Mouse (Mus musculus): Measurements from ENCODE around the gene Crb2. TPM values are rescaled to one million over a fixed set of nuclear protein-coding genes. Genes with fewer than 3 reads are reported as not detected.

Crb2 gene
- total RNA-seq, 2 experiments from 2014 or later, result not detected

GRCm38 (mm10) chr2:37766027-37766761 lies 9.9 kb upstream of the Crb2 start:
- ATAC-seq (ENCODE audit: poor library complexity, severe bottlenecking), result peak; percentile 31

- no peak for ATAC-seq (ENCODE audit: poor library complexity, severe bottlenecking)
Measured at GRCm38 (mm10) chr2:37767080-37767547, 8.9 kb upstream of the Crb2 start.

DNA sequence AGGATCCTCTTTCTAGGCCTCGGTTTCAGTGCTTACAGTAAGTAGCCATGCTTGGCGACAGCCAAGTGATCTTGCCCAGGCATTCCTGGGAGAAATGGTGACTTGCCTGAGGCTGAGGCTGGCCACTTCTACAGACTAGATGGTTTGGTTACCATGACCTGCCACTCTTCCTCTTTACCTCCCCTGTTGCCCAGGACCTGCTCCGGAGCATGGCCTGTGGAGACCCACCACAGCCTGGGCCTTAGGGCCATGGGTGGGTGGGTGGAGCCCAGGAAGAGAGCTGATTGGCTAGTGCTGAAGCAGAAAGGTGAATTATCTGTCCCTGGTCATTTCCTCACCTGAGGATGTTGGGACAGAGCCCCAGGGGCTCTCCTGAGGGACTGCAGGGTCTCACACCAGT lies 8.3 kb upstream of the Crb2 start:
- no peak for ATAC-seq (ENCODE audit: poor library complexity, severe bottlenecking)

DNA sequence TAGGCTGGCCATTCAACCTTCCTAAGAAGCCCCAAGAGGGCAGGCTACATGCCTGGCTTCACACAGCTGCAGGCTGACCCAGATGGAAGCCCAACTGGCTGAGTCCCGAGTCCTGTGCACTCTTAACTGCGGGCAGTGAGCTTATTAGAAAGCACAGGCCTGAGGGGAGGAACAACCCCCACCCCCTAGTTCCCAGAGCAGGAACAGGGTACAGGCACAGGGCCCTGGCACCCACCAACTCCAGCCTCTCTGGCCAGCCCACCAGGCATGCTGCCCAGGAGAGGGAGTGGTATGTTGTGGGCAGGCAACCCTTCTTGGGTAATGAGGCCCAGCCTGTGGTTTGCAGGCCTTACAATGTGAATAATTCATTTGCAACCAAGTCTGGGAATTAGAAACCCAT lies 7.1 kb upstream of the Crb2 start:
- ATAC-seq (ENCODE audit: poor library complexity, severe bottlenecking), result no peak

DNA sequence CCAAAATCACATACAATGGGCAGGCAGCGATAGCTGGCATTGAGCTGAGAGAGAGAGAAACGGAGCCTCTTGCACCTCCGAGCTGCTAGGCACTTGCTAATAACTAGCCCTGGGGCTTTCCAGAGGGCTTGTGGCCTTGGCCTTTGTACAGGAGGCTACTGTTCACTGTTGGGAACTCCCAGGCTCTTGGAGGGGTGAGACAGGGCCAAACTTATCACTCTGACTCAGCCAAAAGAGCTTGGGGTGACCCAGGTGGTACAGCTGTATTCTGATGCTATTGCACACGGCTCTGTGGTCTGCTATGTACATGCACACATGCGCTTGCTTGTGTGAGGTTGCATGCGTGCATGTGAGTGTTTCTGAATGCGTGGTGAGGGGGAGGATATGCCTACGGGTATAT lies 6.3 kb upstream of the Crb2 start:
- ATAC-seq (ENCODE audit: poor library complexity, severe bottlenecking), result no peak

DNA sequence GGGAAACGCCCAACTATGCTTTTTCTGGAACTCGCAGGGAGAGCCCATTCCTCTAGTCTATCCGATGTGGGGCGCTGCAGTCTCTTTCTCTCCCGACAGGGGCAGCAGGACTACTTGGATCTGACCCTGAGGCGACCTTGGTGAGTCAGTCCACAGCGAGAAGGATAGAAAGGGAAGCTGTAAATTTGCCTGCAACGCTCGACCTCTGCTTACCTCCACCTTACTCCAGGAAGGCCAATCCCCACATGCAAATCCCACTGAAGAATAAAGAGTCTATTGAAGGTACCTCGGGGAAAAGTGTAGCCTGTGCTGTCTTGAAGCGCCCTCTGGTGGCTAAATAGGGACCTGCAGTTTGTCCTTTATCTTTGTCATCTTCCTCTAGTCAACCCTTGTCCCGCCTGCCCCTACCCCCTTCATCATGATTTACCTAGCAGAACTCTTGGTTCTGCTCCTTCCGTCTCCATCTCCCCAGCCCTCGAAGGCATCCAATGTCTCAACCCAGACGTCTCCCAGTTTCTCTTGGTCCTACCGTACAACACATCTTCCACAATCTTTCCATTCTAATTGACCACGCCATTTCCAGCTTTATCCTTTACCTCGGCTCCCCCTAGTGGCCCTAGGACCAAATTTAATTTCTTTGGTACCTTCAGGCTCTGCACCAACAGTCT lies 4.3 kb upstream of the Crb2 start:
- ATAC-seq (ENCODE audit: poor library complexity, severe bottlenecking), result peak; percentile 88

DNA sequence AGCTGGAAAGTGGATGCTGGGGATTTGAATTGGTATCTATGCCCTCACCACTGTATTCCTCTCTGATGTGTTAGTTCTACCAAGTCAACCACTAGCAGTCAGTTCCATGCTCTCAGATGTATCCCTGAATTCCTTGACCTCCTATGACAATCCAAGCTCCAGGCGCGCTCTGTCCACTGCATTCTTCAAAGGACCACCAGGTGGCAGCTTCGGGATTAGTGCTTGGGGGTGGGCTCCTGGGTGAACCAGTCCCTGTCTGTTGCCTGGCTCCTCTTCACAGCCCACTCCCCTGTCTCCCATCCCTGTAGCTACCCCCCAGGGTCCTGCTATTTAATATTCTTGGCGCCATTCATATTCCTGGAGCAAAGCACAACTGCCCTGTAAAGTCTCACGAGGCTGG lies 1.5 kb upstream of the Crb2 start:
- no peak for ATAC-seq (ENCODE audit: poor library complexity, severe bottlenecking)

GRCm38 (mm10) chr2:37776611-37777411 lies 762 bp downstream of the Crb2 start:
- ATAC-seq (ENCODE audit: poor library complexity, severe bottlenecking), result no peak

DNA sequence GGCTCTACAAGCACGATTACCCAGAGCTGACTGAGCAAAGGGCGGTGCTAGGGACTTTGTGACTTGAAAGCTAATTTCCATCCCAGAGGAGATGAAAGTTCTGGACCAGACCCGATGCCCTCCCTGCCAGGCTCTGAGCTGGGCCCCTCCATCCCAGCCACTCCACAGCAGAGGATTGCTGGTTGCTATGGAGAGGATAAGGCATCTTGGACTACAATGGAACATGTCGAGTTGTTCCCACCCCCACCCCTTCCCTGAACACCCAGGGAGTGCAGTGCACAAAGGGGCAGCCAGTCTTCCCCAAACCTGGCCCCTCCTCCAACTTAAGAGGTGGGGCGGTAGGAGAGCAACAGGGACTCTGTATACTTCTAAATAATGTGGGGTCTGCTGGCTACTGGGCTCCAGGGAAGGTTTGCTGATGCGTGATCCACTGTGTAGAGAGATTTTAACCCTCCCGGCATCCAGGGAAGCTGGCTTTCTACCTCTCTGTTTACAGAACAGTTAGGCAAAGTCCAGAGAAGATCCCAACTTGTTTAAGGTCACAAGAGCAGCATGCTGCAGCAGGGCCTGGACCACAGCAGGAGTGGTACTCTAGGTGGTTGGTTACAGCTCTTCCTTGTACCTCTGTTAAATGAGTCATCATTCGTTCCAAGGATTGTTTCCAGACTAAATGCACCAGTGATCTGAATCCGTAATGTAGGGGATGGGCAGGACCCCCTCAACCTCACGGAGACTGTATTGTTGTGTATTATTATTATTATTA lies 2.1 kb downstream of the Crb2 start:
- no peak for ATAC-seq (ENCODE audit: poor library complexity, severe bottlenecking)

GRCm38 (mm10) chr2:37780270-37780929 lies 4.4 kb downstream of the Crb2 start:
- ATAC-seq (ENCODE audit: poor library complexity, severe bottlenecking), result no peak

DNA sequence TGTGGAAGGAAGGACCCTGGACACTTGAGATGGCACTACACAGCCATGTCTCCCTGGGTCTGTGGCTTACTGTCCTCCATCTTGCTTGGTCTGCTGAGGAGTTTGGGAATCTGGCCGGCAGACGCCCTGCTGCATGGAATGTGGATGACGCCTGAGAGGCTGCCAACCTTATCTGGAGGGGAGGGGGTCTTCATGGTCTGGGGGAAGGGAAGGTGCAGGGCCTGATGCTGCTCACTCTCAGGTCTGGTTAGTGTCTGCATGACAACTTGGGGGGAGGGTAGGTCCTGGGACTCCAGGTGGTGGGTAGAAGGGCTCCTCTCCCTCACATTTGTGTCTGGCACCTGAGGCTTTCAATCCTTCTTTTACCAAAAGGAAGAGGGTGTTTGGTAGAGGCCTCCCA lies 5.4 kb downstream of the Crb2 start:
- ATAC-seq (ENCODE audit: poor library complexity, severe bottlenecking), result no peak

DNA sequence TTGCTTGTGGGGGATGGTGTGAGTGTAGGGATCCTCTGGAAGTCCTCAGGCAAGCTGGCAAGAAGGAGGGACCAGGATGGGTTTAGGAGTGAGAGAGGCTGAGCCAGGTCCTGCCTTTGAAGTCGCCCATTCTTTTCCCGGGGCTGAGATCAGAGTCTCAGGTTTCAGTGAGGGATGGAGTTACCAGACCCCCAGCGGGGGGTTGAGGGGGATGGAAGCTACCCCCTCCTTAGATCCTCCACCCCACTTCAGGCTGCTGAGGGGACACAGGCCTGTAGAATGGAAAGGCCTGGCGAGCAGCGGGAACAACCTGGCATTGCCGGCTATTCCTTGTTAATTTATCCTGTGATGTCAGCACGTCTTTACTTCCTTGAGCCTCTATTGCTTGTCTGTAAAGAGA lies 6.0 kb downstream of the Crb2 start:
- ATAC-seq (ENCODE audit: poor library complexity, severe bottlenecking), result no peak

DNA sequence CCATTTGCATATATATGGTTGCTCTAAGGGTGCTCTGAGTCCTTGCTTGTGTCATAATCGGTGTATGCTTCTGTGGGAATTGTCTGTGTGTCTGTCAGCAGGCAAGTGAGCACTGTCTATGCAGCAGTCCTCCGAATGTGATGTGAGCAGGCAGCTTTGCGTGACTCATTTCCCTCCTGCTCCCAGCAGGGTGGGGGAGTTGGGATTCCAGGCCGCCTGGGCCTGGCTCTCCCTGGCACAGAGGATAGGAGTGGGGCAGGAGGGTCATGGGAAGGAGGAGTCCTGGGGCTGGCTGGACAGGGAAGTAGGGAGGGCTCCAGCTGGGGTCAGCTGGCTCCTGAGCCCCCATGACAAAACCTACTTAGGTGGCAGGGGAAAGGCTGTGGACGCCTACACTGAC lies 8.4 kb downstream of the Crb2 start:
- ATAC-seq (ENCODE audit: poor library complexity, severe bottlenecking), result no peak

GRCm38 (mm10) chr2:37786461-37786860 lies 10.4 kb downstream of the Crb2 start:
- ATAC-seq (ENCODE audit: poor library complexity, severe bottlenecking), result no peak

DNA sequence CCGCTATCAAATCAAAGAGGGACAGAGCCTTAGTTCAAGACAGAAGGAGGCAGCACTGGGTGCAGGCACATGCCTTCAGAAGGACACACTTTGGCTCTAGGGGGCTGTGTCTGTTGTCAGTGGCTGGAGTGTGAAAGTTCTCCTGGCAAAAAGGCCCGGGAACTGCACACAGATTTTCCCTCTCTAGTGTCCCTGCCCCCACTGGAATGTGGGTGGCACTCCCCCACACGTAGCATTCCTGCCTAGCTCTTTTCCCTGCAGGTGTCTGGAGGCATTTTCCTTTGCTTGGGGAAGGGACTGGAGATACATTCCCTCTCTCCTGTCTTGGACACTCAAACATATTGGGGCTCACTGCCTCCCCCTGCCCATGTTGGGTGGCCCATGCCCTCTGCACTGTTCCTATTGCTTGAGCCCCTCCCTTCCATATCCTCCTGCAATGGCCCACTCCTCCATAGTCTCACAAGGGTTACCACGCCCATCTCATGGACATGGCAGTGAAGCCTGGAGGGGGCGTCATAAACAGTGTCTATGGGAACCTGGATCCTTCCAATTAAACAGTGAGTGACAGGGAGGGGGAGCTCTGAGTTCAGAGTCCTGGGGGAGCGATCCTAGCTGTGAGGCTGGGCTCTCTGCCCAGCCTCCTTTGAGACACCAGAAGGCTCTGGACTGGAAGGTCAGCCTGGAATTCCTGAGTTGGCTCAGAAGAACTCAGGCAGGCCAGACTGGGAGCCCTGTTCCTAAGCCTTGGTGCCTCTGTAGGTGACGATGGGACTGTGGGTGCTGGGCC lies 12.3 kb downstream of the Crb2 start:
- no peak for ATAC-seq (ENCODE audit: poor library complexity, severe bottlenecking)

DNA sequence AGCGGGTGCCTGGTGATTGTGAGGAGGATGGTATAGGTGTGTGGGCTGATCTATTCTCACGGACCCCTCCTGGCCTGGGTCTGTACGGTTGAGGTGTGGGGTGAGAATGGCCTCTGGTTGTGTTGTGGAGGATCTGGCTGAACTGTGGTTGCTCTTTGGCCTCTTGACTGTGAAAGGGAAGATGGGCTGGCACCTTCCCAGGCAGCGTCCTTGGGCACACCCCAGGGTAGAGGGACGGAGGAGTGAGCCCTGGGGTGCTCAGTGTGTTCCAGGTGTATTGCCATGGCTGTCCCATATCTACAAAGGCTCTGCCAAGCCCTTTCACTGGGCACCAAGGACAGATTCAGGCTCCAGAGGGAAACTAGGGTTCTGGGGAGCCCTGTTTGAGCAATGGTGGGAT lies 13.0 kb downstream of the Crb2 start:
- ATAC-seq (ENCODE audit: poor library complexity, severe bottlenecking), result no peak

GRCm38 (mm10) chr2:37789995-37790394 lies 13.9 kb downstream of the Crb2 start:
- no peak for ATAC-seq (ENCODE audit: poor library complexity, severe bottlenecking)

- no peak for ATAC-seq (ENCODE audit: poor library complexity, severe bottlenecking)
Measured at GRCm38 (mm10) chr2:37790738-37791137, 14.7 kb downstream of the Crb2 start.

GRCm38 (mm10) chr2:37791340-37791739 lies 15.3 kb downstream of the Crb2 start:
- no peak for ATAC-seq (ENCODE audit: poor library complexity, severe bottlenecking)

- ATAC-seq (ENCODE audit: poor library complexity, severe bottlenecking), result no peak
Measured at GRCm38 (mm10) chr2:37796021-37796420, 20.0 kb downstream of the Crb2 start.

Measured in megakaryocyte, adult 5-6 weeks (primary cell).